Mouse (Mus musculus) telencephalon, adult 2 months (tissue): ENCODE data around the gene Ube2r2.

ENCODE experiments used
- DNase-seq: peaks from one replicate; pipeline ENCODE4 v3.0.0-alpha.2; 2011; ENCODE audit warnings: low read depth, low spot score

Gene Ube2r2

GRCm38 (mm10) chr4:41135711-41136453 is at the start of gene Ube2r2:
Gene Ube2r2, plus strand, starts transcription at chr4:41135743.
- DNase-seq: no peak

GRCm38 (mm10) chr4:41086947-41087346 is 48.6 kb upstream of the Ube2r2 start:
- DNase-seq: no peak

DNA sequence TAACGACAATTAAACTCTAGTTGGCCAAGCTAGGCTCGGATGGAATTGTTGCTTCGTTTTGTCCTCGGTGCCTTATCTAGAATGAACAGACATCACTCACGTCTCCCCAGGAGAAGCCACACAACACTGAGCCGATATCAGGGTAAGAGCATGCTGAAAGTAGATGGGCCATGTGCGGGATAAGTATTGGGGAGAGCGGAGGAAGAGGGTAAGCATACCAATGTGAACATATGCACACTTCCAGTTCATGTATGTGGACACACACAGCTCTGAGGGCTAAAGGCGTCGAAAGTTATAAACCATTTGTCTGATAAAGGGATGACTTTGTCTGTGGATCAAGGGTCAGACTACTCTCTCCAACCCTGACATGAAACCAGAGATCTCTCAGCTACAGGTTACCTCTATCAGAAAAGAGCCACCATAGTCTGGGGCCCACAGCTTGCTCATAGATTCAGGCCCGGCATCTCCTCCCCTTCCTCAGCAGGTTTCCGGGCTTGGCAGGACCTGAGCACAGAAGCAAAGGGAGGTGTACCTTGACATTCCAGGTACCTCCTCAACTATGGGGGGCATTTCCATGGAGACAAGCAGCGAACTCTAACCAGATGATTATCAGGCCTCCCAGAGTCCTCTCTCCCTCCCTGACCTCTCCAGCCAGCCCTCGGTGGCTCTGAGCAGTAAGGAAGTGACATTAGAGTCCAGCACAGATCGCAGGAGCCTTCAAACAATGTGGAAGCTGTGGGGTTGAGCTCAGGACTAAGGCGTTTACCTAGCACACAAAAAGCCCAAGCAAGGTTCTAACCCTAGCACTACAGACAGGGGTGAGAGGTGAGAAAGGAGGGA is 47.9 kb upstream of the Ube2r2 start:
- DNase-seq: no peak

GRCm38 (mm10) chr4:41089189-41089588 is 46.4 kb upstream of the Ube2r2 start:
- DNase-seq: no peak

DNA sequence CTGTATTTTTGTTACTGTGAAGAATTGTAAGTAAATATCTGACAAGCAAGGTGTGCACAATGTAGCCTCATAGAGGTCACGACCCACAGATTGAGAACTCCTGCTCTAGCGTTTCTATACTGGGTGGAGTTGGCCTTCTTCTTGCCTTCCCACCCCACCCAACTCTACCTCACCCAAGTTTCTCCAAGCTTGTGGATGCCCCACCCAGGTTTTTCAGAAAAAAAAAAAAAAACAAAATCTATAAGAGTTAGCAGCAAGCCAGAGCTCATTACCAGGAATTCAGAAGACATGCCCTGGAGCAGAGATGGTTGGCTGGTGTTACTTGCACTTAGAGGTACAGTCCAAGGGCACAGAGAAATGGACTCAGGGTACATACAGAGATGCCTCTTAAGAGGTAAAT is 45.8 kb upstream of the Ube2r2 start:
- DNase-seq: no peak

GRCm38 (mm10) chr4:41091391-41091790 is 44.2 kb upstream of the Ube2r2 start:
- no peak for DNase-seq

GRCm38 (mm10) chr4:41092958-41093357 is 42.6 kb upstream of the Ube2r2 start:
- DNase-seq: no peak

- no peak for DNase-seq
These were observed 41.2 kb upstream of the Ube2r2 start for GRCm38 (mm10) chr4:41094361-41094760.

GRCm38 (mm10) chr4:41096169-41096568 is 39.4 kb upstream of the Ube2r2 start:
- no peak for DNase-seq

DNA sequence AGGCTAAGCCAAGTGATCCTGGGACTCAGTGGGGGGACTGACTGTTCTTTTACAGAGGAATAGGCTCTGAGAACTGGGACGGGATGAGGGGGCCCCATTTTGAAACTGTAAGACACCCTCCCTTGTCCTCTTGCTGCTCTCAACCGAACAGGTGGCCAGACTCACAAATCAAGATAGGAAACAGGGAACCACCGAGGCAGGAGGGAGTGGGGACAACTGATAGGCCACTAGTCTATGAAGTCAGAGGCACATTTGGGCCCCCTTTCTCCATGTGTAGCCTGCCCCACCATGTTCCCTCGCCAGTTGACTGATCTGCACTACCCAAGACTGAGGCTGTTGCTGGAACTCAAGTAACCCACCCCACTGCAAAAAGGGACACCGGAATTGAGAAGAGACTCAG is 38.7 kb upstream of the Ube2r2 start:
- no peak for DNase-seq

DNA sequence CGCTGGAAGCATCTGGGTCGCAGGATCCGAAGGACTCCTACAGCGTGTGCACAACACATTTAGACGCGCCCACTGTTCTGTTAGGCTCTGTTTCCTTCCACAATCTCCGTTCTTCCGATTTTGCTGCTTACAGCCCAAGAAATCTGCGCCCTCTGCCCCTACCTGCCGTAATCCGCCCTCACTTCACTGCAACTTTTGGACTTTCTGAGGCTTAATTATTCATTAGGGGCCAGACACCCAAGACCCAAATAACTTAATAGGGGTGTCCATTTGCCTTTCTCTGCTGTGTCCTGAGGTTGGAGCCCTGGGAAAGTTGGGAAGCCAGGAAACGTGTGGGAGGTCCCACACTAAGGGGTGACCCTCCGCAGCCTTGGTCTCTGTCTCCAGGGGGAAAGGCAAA is 38.2 kb upstream of the Ube2r2 start:
- DNase-seq: no peak

DNA sequence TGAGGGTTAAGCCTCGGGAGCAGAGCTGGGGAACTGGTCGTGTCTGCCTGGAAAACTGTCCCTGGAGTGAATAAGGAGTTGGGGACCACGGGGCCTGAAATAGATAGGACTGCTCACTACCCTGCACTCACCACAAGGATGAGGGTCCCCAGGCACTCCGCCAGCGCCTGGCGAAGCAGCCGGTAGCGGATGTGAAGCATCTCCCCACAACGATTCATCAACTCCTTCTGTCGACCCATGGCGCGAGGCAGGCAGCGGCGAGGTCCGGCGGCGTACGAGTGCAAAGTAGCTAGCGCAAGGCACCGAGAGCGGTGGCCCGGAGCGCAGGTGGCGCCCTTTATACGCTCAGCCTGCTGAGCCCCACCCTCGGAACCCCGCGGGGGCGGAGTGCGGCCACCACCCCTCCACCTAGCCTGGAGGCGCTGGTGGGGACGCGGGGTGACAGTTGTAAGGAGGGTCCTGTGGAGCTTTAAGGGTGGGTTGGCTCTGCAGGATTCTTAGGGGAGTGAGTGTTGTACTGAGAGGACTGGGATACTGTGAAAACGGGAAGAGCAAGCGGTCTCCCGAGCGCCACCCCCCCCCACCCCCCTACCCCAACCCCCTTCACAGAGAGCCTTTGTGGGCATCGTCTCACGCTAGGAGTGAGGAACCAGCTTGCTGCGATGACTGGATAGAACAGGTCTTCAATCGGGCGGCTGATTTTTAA is 37.5 kb upstream of the Ube2r2 start, which contains the start of gene Aqp3:
Gene Aqp3 (minus strand): TSS at position 313 of the 706 bp plus-strand sequence.
- DNase-seq: no peak

- DNase-seq: no peak
These were observed 37.0 kb upstream of the Ube2r2 start for GRCm38 (mm10) chr4:41098577-41098951.

- no peak for DNase-seq
These were observed 34.6 kb upstream of the Ube2r2 start for GRCm38 (mm10) chr4:41100986-41101385.

GRCm38 (mm10) chr4:41102901-41103300 is 32.6 kb upstream of the Ube2r2 start:
- no peak for DNase-seq

- no peak for DNase-seq
These were observed 28.1 kb upstream of the Ube2r2 start for GRCm38 (mm10) chr4:41107440-41107839.

- DNase-seq: no peak
These were observed 26.7 kb upstream of the Ube2r2 start for GRCm38 (mm10) chr4:41108717-41109425.

DNA sequence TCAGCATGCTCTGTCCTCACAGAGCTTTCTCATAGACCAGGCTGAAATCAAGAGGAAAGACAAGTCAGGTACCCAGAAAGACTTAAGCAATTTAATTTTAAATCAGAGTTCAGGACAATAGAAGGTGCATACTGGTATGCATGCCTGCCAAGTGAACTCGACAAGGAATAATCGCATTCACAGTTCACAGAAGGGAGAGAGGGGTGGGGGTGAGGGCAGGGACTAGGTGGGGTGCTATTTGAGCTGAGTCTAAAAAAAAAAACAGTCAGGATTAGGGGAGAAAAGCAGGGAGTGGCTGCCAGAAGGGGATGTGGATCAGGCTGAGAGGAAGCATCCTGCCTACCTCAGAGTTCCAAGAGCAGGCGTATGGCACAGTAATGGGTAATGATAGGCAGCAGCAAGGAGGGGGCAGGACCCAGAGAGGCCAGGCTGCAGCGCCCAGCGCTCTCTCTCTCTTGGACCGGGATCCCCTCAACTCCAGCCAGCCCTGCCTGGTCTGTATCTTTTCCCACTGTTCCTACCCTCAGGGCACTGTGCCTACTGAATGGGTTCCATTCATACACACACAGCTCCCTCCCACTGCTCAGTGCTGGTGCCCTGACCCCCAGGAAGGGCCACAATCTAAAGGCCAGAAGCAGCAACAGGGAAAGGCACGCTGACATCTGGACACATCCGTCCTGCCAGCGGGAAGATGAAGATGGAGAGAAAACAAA is 21.0 kb upstream of the Ube2r2 start:
- DNase-seq: no peak

GRCm38 (mm10) chr4:41115074-41115473 is 20.5 kb upstream of the Ube2r2 start:
- DNase-seq: no peak

DNA sequence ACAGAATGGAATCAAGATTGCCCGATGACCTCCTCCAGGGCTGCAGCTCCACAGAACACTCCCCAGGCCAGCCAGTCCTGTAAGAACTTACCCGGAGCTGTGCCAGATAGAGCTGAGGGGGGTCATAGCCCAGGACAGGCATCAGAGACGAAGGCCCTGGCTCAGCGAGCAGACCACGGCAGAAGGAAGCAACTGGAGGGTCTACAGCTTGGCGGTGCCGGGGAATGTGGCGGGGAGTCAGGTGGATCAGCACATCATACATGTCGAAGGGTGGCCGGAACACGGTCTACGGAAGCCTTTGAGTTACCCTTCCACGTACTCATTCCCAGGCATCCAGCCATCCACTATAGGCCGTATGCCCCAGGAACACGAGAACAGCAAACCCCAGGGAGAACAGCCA is 19.8 kb upstream of the Ube2r2 start:
- no peak for DNase-seq

DNA sequence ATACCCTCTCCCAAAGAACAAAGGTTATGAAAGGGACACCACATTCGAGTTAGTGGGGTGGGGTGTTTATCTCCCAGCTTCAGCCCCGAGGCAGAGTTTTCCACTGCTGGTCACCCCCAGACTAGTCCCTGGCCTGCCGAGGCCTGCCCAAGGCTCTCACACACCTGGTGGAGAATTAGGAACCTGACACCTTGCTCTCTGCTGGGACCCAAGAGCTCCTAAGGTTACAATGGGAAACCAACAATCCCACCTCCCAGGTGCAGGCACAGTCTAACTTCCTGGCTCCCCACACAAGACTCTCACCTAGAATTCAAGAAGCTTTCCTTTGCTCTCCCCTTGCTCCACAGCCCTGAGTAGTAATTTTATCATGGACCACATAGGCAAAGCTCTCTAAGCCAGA is 18.7 kb upstream of the Ube2r2 start:
- DNase-seq: no peak
